Mouse (Mus musculus) embryonic facial prominence, embryonic 14.5 days (tissue): ENCODE data around the gene Nox3. TPM values are rescaled to one million over a fixed set of nuclear protein-coding genes. Genes with fewer than 3 reads are reported as not detected.

Source experiments
- ATAC-seq: fragments of 200-750 bp; cut with Nextera tagmentation; 2 replicates; pipeline ENCODE4 v1.8.0; 2017; ENCODE audit warnings: low read depth, moderate number of reproducible peaks, moderate TSS enrichment
- DNase-seq: peaks from one replicate; pipeline ENCODE4 v3.0.0-alpha.2; 2015; ENCODE audit warnings: low spot score
- H3K27ac ChIP-seq: fragments of 300-500 bp; sonication (generic); replicated peaks from 2 replicates; pipeline ENCODE4 v1.5.1; 2014; ENCODE audit warnings: low read depth, mild to moderate bottlenecking, low read length, moderate library complexity
- H3K27me3 ChIP-seq: fragments of 300-500 bp; sonication (generic); replicated peaks from 2 replicates; pipeline ENCODE4 v1.6.1; 2014; ENCODE audit warnings: low read length; ENCODE audit not compliant: control insufficient read depth, insufficient read depth
- H3K36me3 ChIP-seq: fragments of 300-500 bp; sonication (generic); 2 replicates; pipeline ENCODE4 v1.6.1; 2014; ENCODE audit warnings: low read length, mixed read lengths; ENCODE audit not compliant: control insufficient read depth, insufficient read depth
- H3K4me1 ChIP-seq: fragments of 300-500 bp; sonication (generic); 2 replicates; pipeline ENCODE4 v1.6.1; 2014; ENCODE audit warnings: antibody characterized with exemption, low read length; ENCODE audit not compliant: control insufficient read depth, insufficient read depth
- H3K4me2 ChIP-seq: fragments of 300-500 bp; sonication (generic); 2 replicates; pipeline ENCODE4 v1.6.1; 2014; ENCODE audit warnings: low read depth, mild to moderate bottlenecking, low read length, moderate library complexity, mixed read lengths
- H3K4me3 ChIP-seq: fragments of 300-500 bp; sonication (generic); 2 replicates; pipeline ENCODE4 v1.5.1; 2014; ENCODE audit warnings: low read depth, mild to moderate bottlenecking, low read length
- H3K9ac ChIP-seq: fragments of 300-500 bp; sonication (generic); 2 replicates; pipeline ENCODE4 v1.6.1; 2014; ENCODE audit warnings: low read depth, mild to moderate bottlenecking, low read length, moderate library complexity, mixed read lengths
- H3K9me3 ChIP-seq: fragments of 300-500 bp; sonication (generic); 2 replicates; pipeline ENCODE4 v1.6.1; 2016; ENCODE audit warnings: low read length; ENCODE audit not compliant: control insufficient read depth
- WGBS: fragments of 180-500 bp; shearing (Covaris S2); extraction: QIAGEN DNeasy Blood & Tissue Kit; methylation state at CpG from one replicate; pipeline ENCODE4 v1.1.7; 2014; 5-methylcytosine and 5-hydroxymethylcytosine counted together
- polyA plus RNA-seq: library from polyadenylated mRNA; unstranded; fragments of >200 nt; fragmentation: Nextera tagmentation; extraction: Ambion mirVana; gene quantifications from 2 replicates; pipeline ENCODE4 v1.2.1, GENCODE M21; 2014

Nox3 gene
- polyA plus RNA-seq, 1 experiment from 2014 or later = 0.18 TPM

DNA sequence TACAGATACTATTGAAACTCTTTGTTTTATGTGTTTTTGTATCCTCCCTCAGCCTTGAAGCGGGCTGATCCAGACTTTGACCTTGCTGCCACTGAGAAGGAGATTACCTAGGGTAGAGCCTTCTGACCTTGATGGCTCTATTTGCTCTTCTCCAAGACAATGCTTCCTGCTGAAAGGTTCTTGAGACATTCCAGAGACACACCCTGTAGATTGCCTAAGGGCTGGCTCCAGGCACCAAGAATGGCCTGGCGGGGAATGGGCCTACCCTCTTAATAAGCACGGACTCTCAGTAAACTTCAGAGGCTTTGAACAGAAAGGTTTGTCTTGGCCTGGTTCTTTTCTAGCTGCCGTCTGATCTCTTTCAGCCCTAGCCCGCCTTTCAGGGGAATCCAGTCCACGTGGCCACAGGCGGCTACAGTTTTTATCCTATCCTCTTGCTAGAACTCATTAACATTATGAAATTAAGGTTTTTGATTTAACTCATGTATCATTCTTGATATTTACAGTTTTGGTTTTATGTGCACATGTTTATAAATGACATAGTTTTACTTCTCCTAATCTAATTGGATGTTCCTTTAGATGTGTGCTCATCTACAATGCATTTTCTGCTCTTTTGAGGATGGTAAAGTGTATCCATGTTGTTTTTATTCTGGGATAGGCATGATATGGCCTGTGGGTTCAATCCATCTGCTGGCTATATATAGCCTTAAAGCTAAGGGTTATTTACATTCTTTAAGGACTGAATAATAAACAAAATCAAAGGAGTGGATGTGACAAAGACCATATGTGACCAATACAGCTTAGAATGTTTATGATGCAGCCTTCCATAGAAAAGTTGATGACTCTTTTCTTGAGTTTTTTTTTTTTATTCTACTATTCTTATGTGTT is 79.5 kb downstream of the Nox3 start:
- H3K27ac ChIP-seq = no peak overlapping the region
- no peak overlapping the region for H3K9ac ChIP-seq
- no peak overlapping the region for H3K4me2 ChIP-seq
- no peaks in the 10 kb centered on the region for H3K36me3 ChIP-seq
- no peaks in the 10 kb centered on the region for H3K4me1 ChIP-seq
- DNase-seq = no peak
- no peak overlapping the region for H3K4me3 ChIP-seq
- ATAC-seq = no peak
- no peaks in the 10 kb centered on the region for H3K9me3 ChIP-seq
- H3K27me3 ChIP-seq = no peaks in the 10 kb centered on the region
- 54% methylated on average over 7 of the region's 7 CpGs for WGBS

DNA sequence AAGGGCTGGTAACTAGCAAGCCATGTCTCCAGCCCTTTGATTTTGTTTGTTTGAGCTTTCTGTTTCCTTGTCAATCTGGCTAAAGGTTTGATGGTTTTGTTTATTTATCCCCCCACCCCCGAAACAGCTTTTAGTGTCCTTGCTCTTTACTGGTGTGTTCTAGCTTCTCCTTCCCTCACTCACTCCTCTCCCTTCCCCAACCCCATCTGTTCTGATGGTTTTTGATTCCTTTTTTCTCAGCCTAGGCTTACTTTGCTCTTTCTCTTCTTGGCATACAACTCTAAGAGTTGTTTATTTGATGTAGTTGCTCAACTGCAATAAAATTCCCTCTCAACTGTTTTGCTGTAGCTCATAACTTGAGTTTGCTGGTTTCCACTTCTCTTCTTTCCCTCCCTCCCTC is 80.5 kb downstream of the Nox3 start:
- ATAC-seq = no peak
- H3K9ac ChIP-seq = no peak overlapping the region
- H3K27me3 ChIP-seq = no peaks in the 10 kb centered on the region
- no peaks in the 10 kb centered on the region for H3K9me3 ChIP-seq
- H3K36me3 ChIP-seq = no peaks in the 10 kb centered on the region
- DNase-seq = no peak
- 37% methylated on average over 1 of the region's 1 CpGs for WGBS
- no peaks in the 10 kb centered on the region for H3K4me1 ChIP-seq
- no peak overlapping the region for H3K4me3 ChIP-seq
- H3K27ac ChIP-seq = no peak overlapping the region
- no peak overlapping the region for H3K4me2 ChIP-seq

DNA sequence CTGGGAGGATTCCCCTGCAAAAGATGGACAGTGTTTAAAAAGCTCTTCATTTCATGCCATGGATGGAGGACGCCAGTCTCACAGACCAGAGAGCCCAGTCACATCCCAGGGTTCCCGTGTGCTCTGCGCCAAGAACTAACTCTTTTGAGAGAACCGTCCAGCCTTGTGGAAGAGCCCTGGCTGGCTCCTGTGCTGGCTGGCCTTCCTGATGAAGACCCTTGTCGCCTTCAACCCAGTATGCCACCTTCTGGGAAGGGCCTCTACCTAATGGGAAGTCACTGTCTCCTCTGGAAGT is 84.3 kb downstream of the Nox3 start:
- no peak overlapping the region for H3K4me2 ChIP-seq
- 75% methylated on average over 5 of the region's 5 CpGs for WGBS
- DNase-seq = no peak

DNA sequence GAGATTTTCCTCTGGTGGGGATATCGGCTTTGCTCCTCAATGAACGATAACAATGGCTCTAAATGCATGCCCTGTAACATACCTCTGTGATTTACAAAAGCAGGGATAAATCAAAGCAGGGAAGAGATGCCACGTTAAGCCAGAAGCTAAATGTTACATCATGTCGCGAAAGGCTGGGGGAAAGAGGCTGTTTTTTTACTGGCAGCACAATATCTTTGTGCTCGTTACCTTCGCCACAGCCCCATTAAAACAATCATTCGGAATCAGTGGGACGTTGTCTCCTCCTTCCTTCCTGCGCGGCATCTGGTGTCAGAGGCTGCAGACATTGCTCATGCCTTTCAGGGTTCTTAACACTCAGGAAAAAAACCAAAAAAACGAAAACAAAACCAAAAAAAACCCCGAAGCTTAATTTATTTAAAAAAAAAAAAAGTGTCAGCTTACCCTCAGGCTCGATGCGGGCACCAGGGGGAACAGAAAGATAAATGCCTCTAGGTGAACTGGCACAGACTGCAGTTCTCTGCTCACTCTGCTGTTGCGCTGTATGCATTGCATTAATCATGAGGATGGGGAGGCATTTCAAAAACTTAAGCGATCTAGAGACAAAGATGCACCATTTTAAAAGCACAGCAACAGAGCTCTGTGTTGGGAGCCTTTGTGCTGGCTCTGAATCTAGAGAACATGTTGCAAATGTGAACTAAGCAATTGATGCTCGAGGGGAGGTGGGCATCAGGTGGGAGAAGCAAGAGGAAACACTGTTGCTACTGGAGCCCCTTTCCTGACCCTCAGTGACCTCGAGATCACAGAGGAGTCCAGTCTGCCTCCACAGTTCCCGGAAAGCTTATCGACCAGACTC is 84.9 kb downstream of the Nox3 start:
- Histone ChIP-seq H3K4me1 (0 out of 2 replicates have a peak, but pooled peaks cover 6% of the 10 kb centered on the region), H3K4me3 (peak overlapping the region; percentile 29), H3K9ac (peak overlapping the region; percentile 54), H3K4me2 (peak overlapping the region; percentile 54), H3K27me3 (no peaks in the 10 kb centered on the region), H3K9me3 (no peaks in the 10 kb centered on the region), H3K36me3 (no peaks in the 10 kb centered on the region), H3K27ac (peak overlapping the region; percentile 29; the same call in 1 of the 2 replicates)
- 22% methylated on average over 21 of the region's 21 CpGs for WGBS
- ATAC-seq (peak; percentile 55; the same call in 1 of the 2 replicates), DNase-seq (peak; percentile 35)

More for the DNA sequence above, 84.3 kb downstream of the Nox3 start:
- no peak overlapping the region for H3K9ac ChIP-seq
- H3K4me3 ChIP-seq = no peak overlapping the region
- no peak overlapping the region; the same call in 1 of the 2 replicates for H3K27ac ChIP-seq
- no peaks in the 10 kb centered on the region for H3K9me3 ChIP-seq
- 0 out of 2 replicates have a peak, but pooled peaks cover 6% of the 10 kb centered on the region for H3K4me1 ChIP-seq
- no peaks in the 10 kb centered on the region for H3K36me3 ChIP-seq
- no peak for ATAC-seq
- H3K27me3 ChIP-seq = no peaks in the 10 kb centered on the region

DNA sequence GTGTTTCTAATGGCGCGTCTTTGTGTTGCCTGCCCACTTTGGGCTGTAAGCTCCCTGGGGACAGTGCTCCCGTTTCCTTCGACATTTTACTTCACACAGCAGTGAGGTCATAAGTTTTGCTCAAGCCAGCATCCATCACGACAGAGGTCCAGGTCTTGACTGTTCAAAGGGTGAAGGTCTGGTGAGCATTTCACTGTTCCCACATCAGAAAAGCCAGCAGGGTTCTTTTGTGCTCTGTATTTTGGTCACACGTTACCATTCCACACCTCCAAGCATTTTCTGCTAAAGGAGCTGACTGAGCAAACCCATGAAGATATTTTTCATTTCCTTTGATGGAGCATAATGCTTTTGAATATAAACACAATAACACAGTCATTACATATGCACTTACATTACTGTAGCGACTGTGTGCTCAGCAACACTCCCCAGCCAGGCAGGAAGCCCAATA is 85.7 kb downstream of the Nox3 start:
- no peak overlapping the region for H3K4me2 ChIP-seq
- no peaks in the 10 kb centered on the region for H3K36me3 ChIP-seq
- DNase-seq (no peak), ATAC-seq (no peak)
- no peak overlapping the region for H3K4me3 ChIP-seq
- H3K27me3 ChIP-seq = no peaks in the 10 kb centered on the region
- 56% methylated on average over 7 of the region's 7 CpGs for WGBS
- H3K27ac ChIP-seq = no peak overlapping the region
- H3K9me3 ChIP-seq = no peaks in the 10 kb centered on the region
- H3K4me1 ChIP-seq = 0 out of 2 replicates have a peak, but pooled peaks cover 6% of the 10 kb centered on the region
- H3K9ac ChIP-seq = no peak overlapping the region

DNA sequence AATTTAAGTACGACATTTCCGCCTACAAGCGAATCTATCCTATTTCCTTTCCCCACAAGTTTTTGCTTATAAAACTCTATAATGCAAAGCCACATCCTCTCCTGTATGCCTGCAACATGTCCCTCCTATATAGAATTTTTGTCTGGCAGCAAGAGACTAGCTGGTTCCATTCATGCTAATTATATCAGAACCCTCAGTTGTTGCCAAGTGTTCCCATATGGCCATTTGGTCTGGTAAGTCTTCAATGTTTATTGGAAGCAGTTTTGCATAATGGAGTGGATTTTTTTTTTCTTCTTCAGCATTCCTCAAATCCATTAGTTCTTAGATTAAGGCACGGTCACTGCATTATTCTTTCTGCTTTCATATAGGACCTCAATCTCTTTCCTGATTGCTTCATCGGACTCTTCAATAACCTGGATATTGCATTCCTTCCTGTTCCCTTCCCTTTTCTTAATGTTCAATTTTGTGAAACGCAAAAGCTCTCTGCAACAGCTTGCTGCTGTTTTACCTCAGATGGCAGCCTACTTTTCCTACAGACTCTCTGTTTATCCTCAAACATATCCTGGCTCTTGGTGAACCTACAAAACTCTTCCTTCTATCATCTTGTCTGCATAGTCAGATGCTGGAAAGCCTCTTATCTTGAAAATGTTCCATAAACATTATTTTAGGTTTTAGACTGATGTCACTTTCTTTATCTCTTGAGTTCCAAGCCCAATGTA is 92.9 kb downstream of the Nox3 start:
- no peaks in the 10 kb centered on the region for H3K27me3 ChIP-seq
- WGBS = 60% methylated on average over 6 of the region's 6 CpGs
- no peaks in the 10 kb centered on the region for H3K36me3 ChIP-seq
- no peak overlapping the region for H3K9ac ChIP-seq
- ATAC-seq = no peak
- H3K4me1 ChIP-seq = no peaks in the 10 kb centered on the region
- H3K27ac ChIP-seq = no peak overlapping the region
- peak; percentile 57 for DNase-seq
- no peaks in the 10 kb centered on the region for H3K9me3 ChIP-seq
- no peak overlapping the region for H3K4me3 ChIP-seq
- H3K4me2 ChIP-seq = no peak overlapping the region

DNA sequence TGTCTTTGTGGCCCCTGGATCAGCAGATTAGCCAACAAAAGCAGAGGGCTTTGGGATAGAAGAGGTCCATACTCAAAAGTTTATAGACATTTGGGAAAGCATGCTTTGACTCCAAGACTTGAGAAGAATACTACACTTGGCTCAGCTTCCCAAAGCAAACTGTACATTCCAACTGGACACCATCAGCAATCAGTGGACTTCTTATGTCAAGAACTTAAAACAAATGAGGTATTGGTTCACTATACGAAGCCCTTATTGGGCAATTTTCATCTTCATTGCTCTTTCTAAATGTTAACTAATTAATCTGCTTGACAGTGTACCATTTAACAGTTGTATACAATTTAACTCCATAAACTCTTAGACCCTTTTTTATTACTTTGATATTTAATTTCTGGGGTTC is 97.7 kb downstream of the Nox3 start:
- H3K36me3 ChIP-seq = no peaks in the 10 kb centered on the region
- H3K4me1 ChIP-seq = no peaks in the 10 kb centered on the region; the same call in 1 of the 2 replicates

DNA sequence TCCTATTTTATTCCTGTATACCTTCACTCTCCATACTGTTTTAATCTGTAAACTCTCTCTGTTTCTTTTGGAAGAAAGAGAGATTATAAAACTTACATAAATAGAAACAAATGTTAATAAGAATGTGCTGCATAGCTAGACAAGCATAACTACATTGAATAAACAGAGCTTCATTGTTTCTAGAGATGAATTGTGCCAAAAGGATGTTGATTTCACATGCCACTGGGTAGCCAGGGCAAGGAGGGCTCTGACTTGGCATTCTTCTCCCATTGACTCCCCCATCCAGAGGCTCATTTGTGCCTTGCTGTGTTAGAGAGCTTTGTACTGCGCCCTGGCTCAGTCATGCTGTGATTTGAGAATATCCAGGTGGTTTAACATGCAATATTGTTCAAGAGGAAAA is 98.2 kb downstream of the Nox3 start:
- DNase-seq (peak; percentile 16), ATAC-seq (no peak)
- Histone ChIP-seq H3K27me3 (no peaks in the 10 kb centered on the region), H3K36me3 (no peaks in the 10 kb centered on the region), H3K9me3 (no peaks in the 10 kb centered on the region), H3K4me3 (no peak overlapping the region), H3K27ac (0 out of 2 replicates have a peak overlapping the region, but pooled peaks have one; percentile 10), H3K4me2 (no peak overlapping the region), H3K9ac (no peak overlapping the region), H3K4me1 (no peaks in the 10 kb centered on the region; the same call in 1 of the 2 replicates)
- 57% methylated on average over 1 of the region's 1 CpGs for WGBS

More for the DNA sequence above, 97.7 kb downstream of the Nox3 start:
- no peak overlapping the region for H3K27ac ChIP-seq
- H3K4me3 ChIP-seq = no peak overlapping the region
- ATAC-seq = no peak
- H3K9me3 ChIP-seq = no peaks in the 10 kb centered on the region
- no peak overlapping the region for H3K4me2 ChIP-seq
- WGBS = 78% methylated on average over 1 of the region's 1 CpGs
- no peak for DNase-seq
- H3K9ac ChIP-seq = no peak overlapping the region
- no peaks in the 10 kb centered on the region for H3K27me3 ChIP-seq
